23 mouse cellular contexts compared by ENCODE assay signal in genomic region chr3:126699740-126700139, GRCm38 (mm10).
A peak's percentile ranks its signal among the peaks of the same experiment; 100 is the strongest.
DNase-seq lines count a peak whose midpoint lies in the region; ATAC-seq and TF ChIP-seq lines count a peak whose summit lies in the region.
"Had no signal": no experiment of that assay in that cellular context is flagged by ENCODE, and none has a peak within 500 bp of the region (broad histone marks: within the 10 kb centered on the region; RNA-seq: fewer than 3 reads in every experiment).

No protein-coding gene starts in this region.

- H3K4me3 ChIP-seq in heart, embryonic 12.5 days, result no peak overlapping the region
- no peak overlapping the region for H3K4me3 ChIP-seq in heart, embryonic 16.5 days (ENCODE audit: low read length)
- no peak overlapping the region for H3K4me3 ChIP-seq in heart, adult 2 months
- H3K4me3 ChIP-seq in CH12.LX (replicated peaks in 1 of 3; ENCODE audit: low read depth in 2 of 3, low read length in 2 of 3, poor library complexity in 1 of 3), result no peak overlapping the region
- H3K4me3 ChIP-seq: gastrocnemius, adult 2 months; hindbrain, embryonic 12.5 days; hindbrain, embryonic 15.5 days had no signal

- H3K9me3 ChIP-seq in heart, embryonic 12.5 days (replicated peaks), result no peaks in the 10 kb centered on the region
- H3K9me3 ChIP-seq in heart, embryonic 16.5 days (replicated peaks; ENCODE audit: control insufficient read depth, low read length), result no peaks in the 10 kb centered on the region
- peaks cover 2% of the 10 kb centered on the region for H3K9me3 ChIP-seq in CH12.LX (replicated peaks; ENCODE audit: low read length)
- H3K9me3 ChIP-seq: hindbrain, embryonic 12.5 days; hindbrain, embryonic 15.5 days had no signal

- TF ChIP-seq CTCF in heart, adult 2 months (IDR thresholded peaks at IDR 0.05), result no peak
- no peak for TF ChIP-seq CTCF in CH12.LX (conservative IDR thresholded peaks at IDR 0.05 in 1 of 2, IDR thresholded peaks at IDR 0.05 in 1 of 2; ENCODE audit: low read depth in 2 of 2, low read length in 2 of 2)

- peaks cover 5% of the 10 kb centered on the region for H3K79me2 ChIP-seq in heart, adult 2 months (replicated peaks; ENCODE audit: control insufficient read depth, insufficient read depth, low read length)
- H3K79me2 ChIP-seq in CH12.LX (replicated peaks; ENCODE audit: control insufficient read depth, extremely low read depth, insufficient read depth, poor library complexity, severe bottlenecking), result peaks cover 70% of the 10 kb centered on the region

- no peak for TF ChIP-seq POLR2A in heart, adult 2 months (IDR thresholded peaks at IDR 0.05; ENCODE audit: insufficient read depth, low read depth, low read length)
- no peak for TF ChIP-seq POLR2A in CH12.LX (IDR thresholded peaks at IDR 0.05; ENCODE audit: low read depth, low read length)

- intact Hi-C loops in heart, postnatal 36 days (cut with DNase I), result loop anchor here (5.0 kb wide), 1 partner anchor 73 kb away; no protein-coding TSS in a partner anchor
- intact Hi-C loops in heart, adult 2 months (cut with DNase I), result no loop called here

- in situ Hi-C loops in CH12.LX (cut with MboI; ENCODE audit: low pct_ligation_motif_present, low pct_unique_long_range_greater_than_20kb, low sequenced_read_pairs), result no loop called here

- H3K36me3 ChIP-seq in heart, embryonic 12.5 days, result no peaks in the 10 kb centered on the region
- no peaks in the 10 kb centered on the region for H3K36me3 ChIP-seq in heart, embryonic 16.5 days (ENCODE audit: control insufficient read depth, insufficient read depth)
- H3K36me3 ChIP-seq in heart, adult 2 months (ENCODE audit: control insufficient read depth, insufficient read depth, low read length), result peaks cover 10% of the 10 kb centered on the region
- peaks cover 0 to 21% of the 10 kb centered on the region in 2 experiments for H3K36me3 ChIP-seq in CH12.LX (replicated peaks in 1 of 2; ENCODE audit: control insufficient read depth in 1 of 2, insufficient read depth in 1 of 2, low read length in 1 of 2)
- H3K36me3 ChIP-seq: hindbrain, embryonic 12.5 days; hindbrain, embryonic 15.5 days had no signal

- ATAC-seq in heart, embryonic 12.5 days (ENCODE audit: insufficient number of reproducible peaks, low FRiP score), result no peak
- ATAC-seq in heart, embryonic 16.5 days (replicated peaks; ENCODE audit: extremely low read depth, insufficient read depth, low FRiP score), result no peak
- ATAC-seq: forebrain, embryonic 14.5 days; forebrain, postnatal 0 days; intestine, postnatal 0 days had no signal

- H3K4me1 ChIP-seq in heart, embryonic 12.5 days (replicated peaks), result peaks cover 43% of the 10 kb centered on the region
- H3K4me1 ChIP-seq in heart, embryonic 16.5 days (ENCODE audit: control insufficient read depth, insufficient read depth, low read length), result peaks cover 42% of the 10 kb centered on the region
- peaks cover 6% of the 10 kb centered on the region for H3K4me1 ChIP-seq in heart, adult 2 months (ENCODE audit: control insufficient read depth, insufficient read depth, low read length)
- H3K4me1 ChIP-seq in CH12.LX (ENCODE audit: control insufficient read depth in 1 of 2, insufficient read depth in 2 of 2), result peaks cover 12 to 65% of the 10 kb centered on the region in 2 experiments

- H3K9ac ChIP-seq in heart, embryonic 12.5 days, result no peak overlapping the region
- H3K9ac ChIP-seq in heart, embryonic 16.5 days (ENCODE audit: low read length), result no peak overlapping the region
- no peak overlapping the region for H3K9ac ChIP-seq in heart, adult 2 months (ENCODE audit: low read depth, low read length)
- H3K9ac ChIP-seq in CH12.LX (ENCODE audit: insufficient read depth, low read depth), result peak overlapping the region; percentile 43; the same call in 1 of the 2 replicates
- H3K9ac ChIP-seq: forebrain, postnatal 0 days; hindbrain, embryonic 12.5 days; hindbrain, embryonic 15.5 days had no signal

- H3K4me2 ChIP-seq in heart, embryonic 12.5 days, result no peak overlapping the region
- no peak overlapping the region for H3K4me2 ChIP-seq in heart, embryonic 16.5 days (ENCODE audit: low read depth, low read length)
- H3K4me2 ChIP-seq in CH12.LX (ENCODE audit: insufficient read depth, low read depth, poor library complexity, severe bottlenecking), result peak overlapping the region; percentile 81
- H3K4me2 ChIP-seq: hindbrain, embryonic 12.5 days; hindbrain, embryonic 15.5 days had no signal

- dilution Hi-C loops in CH12.LX (cut with MboI; ENCODE audit: extremely low pct_ligation_motif_present, extremely low pct_unique_long_range_greater_than_20kb, low sequenced_read_pairs), result no loop called here

- WGBS in heart, embryonic 12.5 days, result 55% methylated on average over 3 of the region's 3 CpGs
- WGBS in heart, embryonic 16.5 days, result 41% methylated on average over 3 of the region's 3 CpGs
- WGBS in heart, adult 2 months, result 70% methylated on average over 3 of the region's 3 CpGs

- TF ChIP-seq EP300 in heart, adult 2 months (IDR thresholded peaks at IDR 0.05; ENCODE audit: insufficient read depth, low read depth, low read length), result no peak
- TF ChIP-seq EP300 in CH12.LX (IDR thresholded peaks at IDR 0.05; ENCODE audit: low read length), result no peak

- TF ChIP-seq RAD21 in CH12.LX (IDR thresholded peaks at IDR 0.05; ENCODE audit: low read depth, low read length), result no peak

- DNase-seq in heart, postnatal 36 days, result no peak
- no peak for DNase-seq in heart, adult 2 months
- no peak for DNase-seq in CH12.LX (ENCODE audit: extremely low read depth)
- DNase-seq in fibroblast of lung, adult 2 months (ENCODE audit: low read depth), result peak; percentile 55
- no peak for DNase-seq in c-Kit-positive CD71-positive TER-119-positive erythroid progenitor cells, embryonic 14.5 days (ENCODE audit: low spot score)
- DNase-seq: adrenal gland, adult 2 months; adrenal gland, postnatal 14 days; B cell, adult 2 months; cerebellum, adult 11-12 months; cerebellum, adult 8-10 months; cerebellum, postnatal 10 days; cerebellum, postnatal 36 days; forebrain, postnatal 0 days; gastrocnemius, adult 2 months; gastrocnemius, postnatal 14 days; heart, adult 11 months; kidney, adult 2 months had no signal

- peak overlapping the region; percentile 41; the same call in 1 of the 2 replicates for H3K27ac ChIP-seq in heart, embryonic 12.5 days (ENCODE audit: poor library complexity, severe bottlenecking)
- H3K27ac ChIP-seq in heart, embryonic 16.5 days (ENCODE audit: low read length), result peak overlapping the region; percentile 48
- no peak overlapping the region for H3K27ac ChIP-seq in heart, adult 2 months
- no peak overlapping the region for H3K27ac ChIP-seq in CH12.LX (ENCODE audit: insufficient read depth, low read depth)
- H3K27ac ChIP-seq: gastrocnemius, adult 2 months; hindbrain, embryonic 12.5 days; hindbrain, embryonic 15.5 days had no signal

- no peaks in the 10 kb centered on the region for H3K27me3 ChIP-seq in heart, embryonic 12.5 days (replicated peaks)
- no peaks in the 10 kb centered on the region for H3K27me3 ChIP-seq in heart, embryonic 16.5 days (ENCODE audit: control insufficient read depth, insufficient read depth, low read length)
- H3K27me3 ChIP-seq in heart, adult 2 months (ENCODE audit: control insufficient read depth, insufficient read depth, low read length), result no peaks in the 10 kb centered on the region
- no peaks in the 10 kb centered on the region for H3K27me3 ChIP-seq in CH12.LX (replicated peaks)
- H3K27me3 ChIP-seq: hindbrain, embryonic 12.5 days; hindbrain, embryonic 15.5 days had no signal

TF ChIP-seq in CH12.LX, 34 proteins besides CTCF, POLR2A, EP300 and RAD21:
- TF ChIP-seq CHD1 (IDR thresholded peaks at IDR 0.05; ENCODE audit: low read depth, low read length) (no peak), MAFK (IDR thresholded peaks at IDR 0.05; ENCODE audit: insufficient replicate concordance, low read length) (no peak), SMC3 (IDR thresholded peaks at IDR 0.05; ENCODE audit: low read depth, low read length) (no peak)
TF ChIP-seq in CH12.LX: peak in this region for 0.

Comparison
In these comparisons a context has a peak if more than half of its experiments do, and no peak if none do; other contexts are left out.
1. H3K27ac ChIP-seq: peak in heart, embryonic 12.5 days (single experiment) and heart, embryonic 16.5 days (single experiment); none in heart, adult 2 months (single experiment) and CH12.LX (single experiment).